Mouse (Mus musculus): ENCODE data around the gene Gm10842.
"Not testable (repeated sequence)": the region's sequence is repeated elsewhere in the genome, so short reads cannot be mapped to it uniquely, and the experiment has no call there.

Gm10842 gene

DNA sequence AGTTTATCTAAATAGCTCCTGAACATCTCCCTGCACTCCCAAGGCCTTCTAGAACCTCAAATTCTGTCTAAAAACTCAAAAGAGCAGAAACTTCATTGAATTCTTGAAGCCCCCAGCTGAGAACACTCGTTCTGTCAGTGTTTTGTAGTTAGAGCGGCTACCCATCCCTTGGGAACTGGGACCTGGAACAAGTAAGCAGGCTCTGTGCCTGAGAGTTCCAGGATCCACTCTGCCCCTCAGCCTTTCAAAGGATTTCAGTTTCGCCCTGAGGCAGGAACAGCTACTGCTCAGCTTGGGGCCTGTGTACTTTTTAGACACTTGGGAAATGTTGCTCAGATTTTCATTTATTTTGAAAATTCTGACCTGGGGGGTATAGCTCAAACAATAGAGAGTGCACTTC, at the start of gene Gm10842:
Gm10842 (plus strand) TSS at position 301 of the 400 bp plus-strand sequence.
- no peak for DNase-seq (ENCODE audit: low read depth, low spot score)

DNA sequence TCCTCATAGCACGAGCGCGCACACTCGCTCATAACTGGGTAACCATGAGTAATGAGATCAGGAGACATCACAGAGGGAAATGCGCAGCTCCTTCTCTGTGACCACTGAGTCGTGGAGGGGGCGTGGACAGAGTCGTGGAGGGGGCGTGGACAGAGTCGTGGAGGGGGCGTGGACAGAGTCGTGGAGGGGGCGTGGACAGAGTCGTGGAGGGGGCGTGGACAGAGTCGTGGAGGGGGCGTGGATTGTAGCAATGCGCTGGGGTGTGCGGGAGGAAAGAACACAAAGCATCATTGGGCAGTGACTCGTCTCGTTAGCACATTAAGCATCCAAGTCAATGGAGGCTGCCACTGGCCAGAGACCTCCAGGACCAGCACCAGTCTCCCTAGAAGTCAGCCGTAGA, 34.2 kb upstream of the Gm10842 start:
- not testable (repeated sequence) for DNase-seq (ENCODE audit: low read depth, low spot score)

DNA sequence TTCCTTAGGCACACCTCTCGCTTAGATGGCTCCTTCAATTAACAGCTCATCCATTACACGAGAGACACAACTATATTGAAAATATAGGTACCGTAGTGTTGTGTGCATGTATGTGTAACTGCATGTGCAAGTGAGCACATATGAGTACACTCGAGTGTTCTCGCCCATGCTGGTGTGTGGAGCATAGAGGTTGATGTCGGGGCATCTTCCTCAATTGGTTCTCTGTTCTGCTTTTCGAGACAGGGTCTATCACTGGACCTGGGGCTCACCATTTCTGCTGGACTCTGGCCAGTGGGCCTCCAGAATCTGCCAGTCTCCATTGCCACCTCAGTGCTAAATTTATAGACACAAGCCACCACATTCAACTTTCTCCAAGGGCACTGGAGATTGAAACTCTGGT, 28.9 kb upstream of the Gm10842 start:
- no peak for DNase-seq (ENCODE audit: low read depth, low spot score)

DNA sequence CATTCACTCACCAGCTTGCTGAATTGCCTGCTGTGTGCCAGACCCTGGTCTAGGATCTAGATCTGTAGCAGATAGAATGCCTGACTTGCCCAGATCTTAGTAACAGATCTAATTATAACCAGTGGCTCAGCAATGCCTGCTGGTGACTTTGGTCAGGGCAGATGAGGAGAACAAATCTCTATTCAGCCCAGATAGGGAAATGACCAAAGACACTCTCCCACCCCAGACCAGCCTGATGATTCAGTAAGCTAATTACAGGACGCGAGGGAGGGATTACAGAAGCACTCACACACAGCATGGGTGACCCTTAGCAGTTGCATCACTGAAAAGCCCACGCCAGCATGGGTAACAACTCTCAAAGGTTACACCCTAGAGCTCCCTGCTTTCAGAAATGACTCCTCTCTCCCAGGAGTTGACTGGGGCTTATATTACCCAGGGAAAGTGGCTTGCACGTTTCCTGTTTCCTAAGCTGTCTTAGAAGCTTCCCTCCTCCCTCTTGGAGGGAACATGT, 26.1 kb upstream of the Gm10842 start:
- DNase-seq (ENCODE audit: low read depth, low spot score), result peak; percentile 24

DNA sequence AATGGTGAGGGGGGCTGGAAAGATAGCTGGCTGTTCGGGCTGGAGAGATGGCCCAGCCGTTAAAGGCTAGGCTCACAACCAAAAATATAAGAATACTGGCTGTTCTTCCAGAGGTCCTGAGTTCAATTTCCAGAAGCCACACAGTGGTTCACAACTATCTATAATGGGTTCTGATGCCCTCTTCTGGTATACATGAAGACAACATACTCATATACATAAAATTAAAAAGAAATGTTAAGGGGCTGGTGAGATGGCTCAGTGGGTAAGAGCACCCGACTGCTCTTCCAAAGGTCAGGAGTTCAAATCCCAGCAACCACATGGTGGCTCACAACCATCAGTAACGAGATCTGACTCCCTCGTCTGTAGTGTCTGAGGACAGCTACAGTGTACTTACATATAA, 24.9 kb upstream of the Gm10842 start:
- not testable (repeated sequence) for DNase-seq (ENCODE audit: low read depth, low spot score)

DNA sequence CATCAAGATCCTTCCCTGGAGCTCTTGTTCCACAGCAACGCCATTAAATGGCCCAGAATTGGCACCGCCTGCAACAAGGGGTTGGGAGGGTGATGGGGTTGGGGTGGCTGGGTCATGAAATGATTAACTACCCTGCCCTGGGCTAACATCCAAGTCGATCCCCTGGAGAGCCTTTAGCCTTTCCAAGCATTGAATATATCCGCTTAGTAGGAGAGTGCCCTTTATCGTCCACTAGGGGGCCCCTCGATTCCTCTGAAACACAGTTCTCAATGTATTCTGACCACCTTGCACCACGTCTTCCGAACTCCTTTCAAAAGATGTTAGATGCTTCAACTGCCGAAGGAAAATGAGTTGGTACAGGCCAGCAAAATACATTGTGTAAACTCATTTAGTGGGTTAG, 22.7 kb upstream of the Gm10842 start:
- peak; percentile 27 for DNase-seq (ENCODE audit: low read depth, low spot score)

DNA sequence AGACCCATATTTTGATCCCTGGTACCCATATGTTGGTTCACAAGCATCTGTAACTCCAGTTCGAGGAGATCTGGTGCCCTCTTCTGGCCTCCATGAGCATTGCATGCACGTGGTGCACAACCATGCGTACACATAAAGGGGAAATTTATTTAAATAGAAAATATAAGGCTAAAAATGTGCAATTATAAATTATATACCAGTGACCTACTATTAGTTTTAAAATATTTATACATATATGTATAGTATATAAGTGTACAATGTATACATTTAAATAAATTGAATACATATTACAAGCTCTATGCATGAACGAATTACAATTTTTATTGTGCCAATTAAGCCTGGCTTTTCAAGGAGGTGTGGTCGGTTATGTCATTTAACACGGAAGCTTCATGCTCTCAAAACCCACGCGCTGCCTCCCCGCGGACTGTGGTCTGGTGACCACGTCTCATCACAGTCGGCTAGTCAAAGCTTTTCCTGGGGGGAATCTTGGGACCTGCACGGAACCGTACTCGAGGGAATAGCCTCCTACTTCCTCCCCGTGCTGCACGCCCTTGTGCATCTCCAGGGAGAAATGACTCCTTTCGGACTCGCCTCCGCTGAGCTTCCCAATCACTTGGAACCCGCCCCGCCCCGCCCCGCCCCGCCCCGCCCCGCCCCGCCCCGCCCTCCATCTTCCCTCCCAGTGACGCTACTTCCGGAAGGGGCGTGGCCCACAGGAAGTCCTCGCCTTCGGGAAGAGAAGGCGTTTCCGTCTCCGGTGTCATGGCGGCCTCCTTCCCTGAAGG, 20.8 kb upstream of the Gm10842 start, which contains the start of gene Mettl2:
Mettl2 (plus strand) TSS at position 691 of the 785 bp plus-strand sequence.
- peak; percentile 95 for DNase-seq (ENCODE audit: low read depth, low spot score)

DNA sequence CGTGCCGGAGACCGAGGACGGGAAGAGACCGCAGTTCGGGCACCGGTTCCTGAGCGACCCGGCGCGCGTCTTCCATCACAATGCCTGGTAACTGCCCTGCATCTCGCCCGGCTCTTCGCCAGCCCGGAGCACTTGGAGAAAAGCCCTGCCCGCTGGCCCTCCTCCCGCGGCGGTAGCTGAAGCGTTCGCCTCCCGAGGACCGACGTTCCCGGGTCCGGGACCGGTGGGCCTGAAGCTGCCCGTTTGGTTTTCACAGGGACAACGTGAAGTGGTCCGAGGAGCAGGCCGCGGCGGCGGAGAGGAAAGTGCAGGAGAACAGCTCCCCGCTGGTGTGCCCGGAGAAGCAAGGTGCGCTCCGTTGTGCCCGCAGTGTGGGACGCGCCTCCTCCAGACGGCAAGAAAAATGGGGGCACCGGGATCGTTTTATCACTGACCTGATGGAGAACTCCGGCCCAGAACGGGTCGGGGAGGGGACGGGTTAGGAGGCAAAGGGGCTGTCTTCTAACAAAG, 20.1 kb upstream of the Gm10842 start:
- no peak for DNase-seq (ENCODE audit: low read depth, low spot score)

DNA sequence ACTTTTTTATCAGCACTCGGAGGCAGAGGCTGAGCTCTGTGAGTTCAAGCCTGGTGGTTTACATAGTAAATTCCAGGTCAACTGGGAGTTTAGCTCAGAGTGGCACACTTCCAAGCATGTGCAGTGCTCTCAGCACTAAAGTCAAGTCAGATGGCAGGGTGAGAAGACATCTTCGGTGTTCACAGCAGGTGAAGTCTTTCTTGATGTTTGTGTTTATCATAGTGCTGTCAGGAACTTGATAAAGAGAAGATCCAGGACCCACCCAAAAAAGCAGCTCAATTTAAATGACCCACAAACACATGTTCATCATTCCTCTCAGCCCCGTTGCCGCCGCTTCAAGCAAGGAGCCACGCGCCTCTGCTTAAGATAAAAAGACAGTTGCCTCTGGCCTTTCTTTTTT, 11.0 kb upstream of the Gm10842 start:
- no peak for DNase-seq (ENCODE audit: low read depth, low spot score)

DNA sequence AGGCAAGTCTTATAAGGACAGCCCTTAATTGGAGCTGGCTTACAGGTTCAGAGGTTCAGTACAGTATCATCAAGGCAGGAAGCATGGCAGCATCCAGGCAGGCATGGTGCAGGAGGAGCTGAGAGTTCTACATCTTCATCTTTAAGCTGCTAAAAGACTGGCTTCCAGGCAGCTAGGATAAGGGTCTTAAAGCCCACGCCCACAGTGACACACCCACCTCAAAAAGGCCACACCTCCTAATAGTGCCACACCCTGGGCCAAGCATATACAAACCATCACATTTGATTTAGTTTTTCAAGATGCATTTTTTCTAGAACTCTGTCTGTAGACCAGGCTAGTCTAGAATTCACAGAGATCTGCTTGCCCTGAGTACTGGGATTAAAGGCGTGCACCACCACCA, 9.4 kb upstream of the Gm10842 start:
- DNase-seq (ENCODE audit: low read depth, low spot score), result not testable (repeated sequence)

DNA sequence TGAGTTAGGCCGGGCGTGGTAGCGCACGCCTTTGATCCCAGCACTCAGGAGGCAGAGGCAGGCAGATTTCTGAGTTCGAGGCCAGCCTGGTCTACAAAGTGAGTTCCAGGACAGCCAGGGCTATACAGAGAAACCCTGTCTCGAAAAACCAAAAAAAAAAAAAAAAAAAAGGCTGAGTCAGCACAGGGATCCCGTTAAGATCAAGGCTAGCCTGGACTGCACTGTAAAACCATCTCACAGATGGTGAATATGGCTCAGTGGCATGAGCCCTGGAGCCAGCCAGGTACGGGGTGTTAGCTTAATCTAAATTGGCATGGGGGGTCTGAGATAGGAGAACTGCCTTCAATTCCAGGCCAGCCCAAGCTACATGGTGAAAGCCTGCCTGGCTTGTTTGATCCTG, 6.2 kb upstream of the Gm10842 start:
- not testable (repeated sequence) for DNase-seq (ENCODE audit: low read depth, low spot score)

DNA sequence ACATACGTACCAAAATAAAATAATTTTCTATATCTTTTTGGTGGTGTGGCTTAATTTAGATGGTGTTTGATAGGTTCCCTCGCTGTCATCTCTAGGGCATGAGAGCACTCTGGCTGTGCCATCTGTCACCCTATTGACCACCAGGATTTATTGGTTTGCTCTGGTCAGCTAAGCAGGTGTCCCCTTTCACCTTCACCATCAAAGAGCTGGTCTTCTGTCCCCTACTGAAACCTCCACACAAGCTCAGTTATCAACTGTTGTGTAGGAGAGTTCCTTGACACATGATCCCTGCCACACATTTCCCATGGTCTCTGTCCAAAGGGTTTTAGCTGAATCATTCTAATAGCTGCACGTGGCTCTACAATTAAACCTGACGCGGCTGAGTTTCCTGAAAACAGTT, 5.6 kb upstream of the Gm10842 start:
- no peak for DNase-seq (ENCODE audit: low read depth, low spot score)

DNA sequence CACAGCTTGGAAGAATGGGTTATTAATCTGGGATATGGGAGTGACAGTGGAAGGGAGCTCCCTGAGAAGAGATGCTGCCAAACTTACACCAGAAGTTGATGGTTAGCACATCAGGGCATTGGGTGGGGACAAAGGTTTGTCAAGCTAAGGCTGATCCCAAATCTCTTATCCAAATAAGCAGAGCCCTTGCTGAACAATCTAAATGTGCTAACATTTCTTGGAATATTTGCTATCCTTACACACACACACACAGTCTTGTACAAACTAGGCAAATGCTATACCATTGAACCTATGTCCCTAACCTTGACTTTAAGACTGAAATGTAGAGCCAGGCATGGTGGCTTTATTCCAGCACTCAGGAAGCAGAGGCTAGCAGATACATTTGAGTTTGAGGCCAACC, 3.1 kb upstream of the Gm10842 start:
- no peak for DNase-seq (ENCODE audit: low read depth, low spot score)

DNA sequence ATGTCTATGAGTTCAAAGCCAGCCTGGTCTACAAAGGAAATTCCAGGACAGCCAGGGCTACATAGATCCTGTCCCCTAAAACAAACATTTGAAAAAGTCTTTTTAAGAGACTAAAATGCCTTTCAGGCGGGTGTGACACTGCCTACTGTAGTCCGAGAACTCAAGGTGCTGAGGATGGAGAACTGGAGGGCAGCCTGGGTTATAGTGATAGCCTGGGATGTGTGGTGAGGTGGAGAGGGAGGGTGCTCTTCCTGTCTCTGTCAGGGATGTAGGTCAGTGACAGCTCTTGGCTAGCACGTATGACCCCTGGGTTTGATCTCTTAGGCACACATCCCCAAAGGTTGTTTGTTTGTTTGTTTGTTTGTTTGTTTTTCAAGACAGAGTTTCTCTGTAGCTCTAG, 2.6 kb upstream of the Gm10842 start:
- DNase-seq (ENCODE audit: low read depth, low spot score), result no peak

DNA sequence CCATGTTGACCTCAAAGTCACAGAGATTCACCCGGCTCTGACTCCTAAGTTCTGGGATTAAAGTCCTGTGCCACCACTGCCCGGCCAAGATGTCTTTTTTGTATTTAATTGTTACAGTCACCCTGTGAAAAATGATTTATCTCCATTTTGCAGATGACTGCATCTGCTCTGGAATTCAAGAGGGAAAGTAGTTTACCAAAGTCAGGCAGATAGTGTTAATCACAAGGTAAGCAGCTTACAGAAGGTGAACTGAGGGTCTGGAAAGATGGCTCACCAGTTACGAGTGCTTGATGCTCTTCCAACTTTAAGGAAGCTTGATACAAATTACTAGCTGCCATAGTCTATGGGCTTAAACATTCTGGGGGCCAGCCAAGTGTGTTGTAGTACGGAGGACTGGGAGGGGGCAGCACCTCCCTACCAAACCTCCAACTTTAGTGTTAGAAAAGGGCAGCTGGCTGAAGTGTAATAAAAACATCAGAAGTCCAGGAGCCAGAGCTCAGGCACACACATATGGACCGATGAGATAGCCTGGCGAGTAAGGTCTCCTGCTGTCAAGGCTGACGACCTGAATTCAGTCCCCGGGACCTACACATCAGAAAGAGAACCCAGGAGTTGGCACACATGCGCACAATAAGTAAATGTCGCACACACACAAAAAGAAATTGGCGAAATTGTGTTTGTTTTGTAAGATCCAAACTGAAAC, 2.0 kb upstream of the Gm10842 start:
- DNase-seq (ENCODE audit: low read depth, low spot score), result no peak

DNA sequence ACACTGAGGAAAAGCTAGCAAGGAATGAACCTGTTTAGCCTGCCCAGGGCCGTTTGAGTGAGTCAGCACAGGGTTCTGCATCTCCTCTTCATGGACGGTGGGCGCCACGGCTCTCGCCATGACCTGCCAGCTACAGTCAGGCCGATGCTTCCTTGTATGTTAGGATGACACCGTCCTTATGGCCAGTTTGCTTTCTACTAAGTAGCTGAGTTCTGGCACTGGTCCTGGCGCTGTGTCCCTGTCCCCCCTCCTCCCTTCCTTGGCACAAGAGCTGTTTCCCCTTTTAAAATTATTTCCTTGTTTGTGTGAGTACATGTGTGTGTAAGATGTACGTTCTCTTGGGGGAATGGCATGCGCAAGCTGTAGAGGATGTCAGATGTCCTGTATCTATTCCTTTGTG, 1.5 kb upstream of the Gm10842 start:
- DNase-seq (ENCODE audit: low read depth, low spot score), result no peak

DNA sequence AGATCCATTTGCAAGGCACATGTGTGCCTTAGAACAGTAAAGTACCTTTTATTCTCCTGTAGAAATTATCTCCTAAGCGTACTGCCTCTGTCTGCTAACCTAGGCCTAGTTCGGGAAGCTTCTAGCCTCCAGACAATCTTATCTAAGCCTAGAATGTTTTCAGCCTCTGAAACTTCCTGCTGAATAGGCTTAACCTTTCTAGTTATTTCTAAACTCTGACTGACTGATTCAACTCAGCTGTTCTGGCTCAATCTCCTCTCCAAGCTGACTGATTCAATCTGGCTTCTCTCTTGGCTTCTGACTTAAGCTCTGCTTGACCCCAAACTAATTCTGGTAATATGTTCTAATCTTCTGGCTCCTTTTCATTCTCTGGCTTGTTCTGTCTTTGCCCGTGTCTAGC, 2.7 kb downstream of the Gm10842 start:
- no peak for DNase-seq (ENCODE audit: low read depth, low spot score)

DNA sequence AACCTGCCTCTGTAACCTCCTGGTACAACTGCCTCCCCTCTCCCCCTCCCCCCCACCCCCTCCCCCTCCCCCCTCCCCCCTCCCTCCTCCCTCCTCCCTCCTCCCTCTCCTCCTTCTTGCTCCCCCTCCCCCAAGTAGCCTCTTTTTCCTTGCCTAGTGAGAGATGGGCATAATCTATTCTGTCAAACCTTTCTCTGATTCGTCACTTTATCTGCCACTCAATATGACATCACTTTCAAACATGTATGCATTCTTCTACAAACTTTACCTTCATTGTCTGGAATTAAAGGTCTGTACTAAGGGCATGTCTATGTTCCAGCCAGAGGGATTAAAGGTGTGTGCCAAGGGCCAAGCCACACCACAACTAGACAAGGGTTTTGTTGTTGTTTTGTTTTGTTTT, 3.1 kb downstream of the Gm10842 start:
- DNase-seq (ENCODE audit: low read depth, low spot score), result no peak

DNA sequence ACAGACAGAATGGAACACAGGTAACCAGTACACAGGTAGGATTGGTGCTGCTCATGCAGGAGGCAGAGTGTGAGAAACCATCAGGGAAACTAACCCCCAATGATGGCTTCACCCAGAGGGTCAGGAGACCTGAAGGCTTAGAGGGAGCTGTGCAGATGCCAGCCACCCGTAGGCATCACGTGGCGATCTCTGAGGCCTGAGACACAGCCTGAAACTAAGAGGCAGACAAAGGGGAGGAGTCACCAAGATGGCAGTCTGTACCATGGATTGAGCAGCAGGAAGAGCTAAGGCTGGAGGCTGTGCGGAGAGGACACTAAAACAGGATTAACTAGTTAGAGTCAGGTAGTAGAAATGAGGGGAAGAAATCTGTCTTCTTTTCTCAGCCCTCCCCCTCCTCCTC, 4.0 kb downstream of the Gm10842 start:
- no peak for DNase-seq (ENCODE audit: low read depth, low spot score)

DNA sequence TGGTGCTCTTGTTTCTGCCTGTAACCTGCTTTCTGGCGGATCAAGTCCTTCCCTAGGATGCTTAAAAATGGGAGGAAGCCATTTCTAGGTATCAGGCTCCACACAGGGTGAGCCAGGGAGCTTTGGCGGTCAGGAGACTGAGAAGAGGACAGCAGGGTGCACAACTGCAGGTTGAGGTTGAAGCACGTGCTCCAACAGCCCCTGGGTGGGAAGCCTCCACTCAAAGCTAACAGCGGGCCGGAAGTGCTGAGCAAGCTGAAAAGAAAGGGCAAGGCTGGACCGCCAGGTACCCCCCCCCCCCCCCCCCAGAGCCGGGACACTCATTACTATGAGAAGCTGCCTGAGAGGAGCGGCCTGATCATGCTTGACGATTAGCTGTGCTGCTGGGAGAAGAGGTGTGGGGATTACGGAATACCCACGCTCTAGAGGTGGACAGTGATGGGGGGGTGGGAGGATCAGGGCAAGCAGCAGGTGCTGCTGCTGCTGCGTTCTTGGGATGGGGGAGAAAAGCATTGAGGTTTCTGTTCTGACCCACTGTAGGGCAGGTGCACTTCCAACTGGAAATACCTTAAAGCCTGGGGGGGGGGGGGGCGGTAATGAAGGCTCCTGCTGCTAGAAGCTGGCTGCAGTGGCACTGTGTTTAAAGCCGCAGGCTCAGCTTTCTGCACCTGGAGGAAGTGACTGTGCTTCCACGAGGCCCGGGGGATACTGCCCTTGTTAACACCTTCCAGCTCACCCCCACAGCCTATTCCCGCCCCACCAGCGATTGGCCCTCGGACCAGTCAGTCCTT, 4.7 kb downstream of the Gm10842 start:
- no peak for DNase-seq (ENCODE audit: low read depth, low spot score)

DNA sequence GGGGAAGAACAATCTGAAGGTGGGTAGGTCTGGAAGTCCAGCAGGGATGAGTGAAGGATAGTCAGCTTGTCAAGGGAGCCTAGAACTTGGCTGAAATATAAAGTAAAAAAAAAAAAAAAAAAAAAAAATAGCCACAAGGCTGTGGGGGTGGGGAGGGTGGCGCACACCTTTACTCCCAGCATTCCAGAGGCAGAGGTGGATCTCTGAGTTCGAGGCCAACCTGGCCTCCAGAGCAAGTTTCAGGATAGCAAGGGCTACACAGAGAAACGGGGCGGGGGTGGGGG, 5.3 kb downstream of the Gm10842 start:
- DNase-seq (ENCODE audit: low read depth, low spot score), result no peak

DNA sequence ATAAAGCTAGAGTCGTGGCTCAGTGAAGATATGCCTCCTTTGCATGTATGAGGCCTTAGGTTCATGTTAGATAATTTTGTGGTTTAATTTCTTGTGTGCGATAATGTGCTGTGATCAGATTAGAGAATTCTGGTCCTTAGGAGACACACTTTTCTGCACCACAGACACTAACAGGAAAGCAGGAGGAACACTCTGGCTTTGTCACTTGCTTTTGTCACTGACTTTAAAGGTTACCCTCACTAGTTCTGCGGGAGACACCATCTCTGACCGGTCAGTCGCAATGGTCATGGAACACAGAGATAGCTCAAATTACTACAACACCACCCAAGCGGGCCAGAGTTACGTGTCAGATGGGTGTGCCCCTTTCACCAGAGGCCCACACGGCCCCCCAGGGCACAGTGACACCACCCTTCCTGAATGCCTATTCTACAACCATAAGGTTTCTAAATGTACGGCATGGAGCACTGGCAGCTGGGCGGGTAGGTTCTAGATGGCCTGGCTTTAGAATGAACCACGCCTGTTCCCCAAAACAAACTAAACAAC, 5.7 kb downstream of the Gm10842 start:
- DNase-seq (ENCODE audit: low read depth, low spot score), result no peak

Data from brain, adult 2 months (tissue).